Mouse (Mus musculus): ENCODE results near the gene Sun1.

The Sun1 gene

GRCm38 (mm10) chr5:139287099-139287498 lies 86.7 kb downstream of the Sun1 start:
- no peak for DNase-seq

GRCm38 (mm10) chr5:139287787-139288186 lies 87.3 kb downstream of the Sun1 start:
- no peak for DNase-seq

- no peak for DNase-seq
Measured at GRCm38 (mm10) chr5:139288591-139288990, 88.2 kb downstream of the Sun1 start.

GRCm38 (mm10) chr5:139290467-139291259 lies 90.2 kb downstream of the Sun1 start:
- DNase-seq, result no peak

GRCm38 (mm10) chr5:139291811-139292560 lies 91.5 kb downstream of the Sun1 start:
- DNase-seq, result no peak

GRCm38 (mm10) chr5:139294089-139294488 lies 93.7 kb downstream of the Sun1 start:
- no peak for DNase-seq

- DNase-seq, result no peak
Measured at GRCm38 (mm10) chr5:139297092-139297491, 96.7 kb downstream of the Sun1 start.

- DNase-seq, result no peak
Measured at GRCm38 (mm10) chr5:139297745-139298144, 97.3 kb downstream of the Sun1 start.

Measured in cerebellum, adult 9-11 months (tissue).